Mouse (Mus musculus): ENCODE data around the gene Tlcd1.
"Not testable (repeated sequence)": the region's sequence is repeated elsewhere in the genome, so short reads cannot be mapped to it uniquely, and the experiment has no call there.

Tlcd1 gene

GRCm38 (mm10) chr11:78177903-78178858 lies 1.7 kb downstream of the Tlcd1 start:
- peak; percentile 93 for DNase-seq

GRCm38 (mm10) chr11:78178859-78179437 lies 2.4 kb downstream of the Tlcd1 start:
- peak; percentile 55 for DNase-seq

- no peak for DNase-seq
Observed at GRCm38 (mm10) chr11:78179438-78179999, 3.0 kb downstream of the Tlcd1 start.

GRCm38 (mm10) chr11:78180081-78180761 lies 3.7 kb downstream of the Tlcd1 start:
- no peak for DNase-seq

- DNase-seq, result no peak
Observed at GRCm38 (mm10) chr11:78181830-78182357, 5.4 kb downstream of the Tlcd1 start.

GRCm38 (mm10) chr11:78182450-78182849 lies 5.9 kb downstream of the Tlcd1 start:
- DNase-seq, result no peak

GRCm38 (mm10) chr11:78182961-78183844 lies 6.7 kb downstream of the Tlcd1 start, which contains the start of gene Rpl23a:
Gene Rpl23a, minus strand, starts transcription at chr11:78183584.
- DNase-seq, result peak; percentile 75

- no peak for DNase-seq
Observed at GRCm38 (mm10) chr11:78183884-78184514, 7.5 kb downstream of the Tlcd1 start.

- DNase-seq, result not testable (repeated sequence)
Observed at GRCm38 (mm10) chr11:78184702-78185101, 8.2 kb downstream of the Tlcd1 start.

- DNase-seq, result peak; percentile 43
Observed at GRCm38 (mm10) chr11:78188331-78189233, 12.1 kb downstream of the Tlcd1 start, which contains the start of gene Rab34. Gene Rab34, plus strand, starts transcription at chr11:78188430.

- DNase-seq, result no peak
Observed at GRCm38 (mm10) chr11:78189234-78190040, 12.9 kb downstream of the Tlcd1 start.

GRCm38 (mm10) chr11:78190041-78190440 lies 13.5 kb downstream of the Tlcd1 start:
- DNase-seq, result no peak

GRCm38 (mm10) chr11:78193113-78193512 lies 16.6 kb downstream of the Tlcd1 start, which contains the start of gene Proca1:
Gene Proca1, plus strand, starts transcription at chr11:78193392.
- no peak for DNase-seq

GRCm38 (mm10) chr11:78194411-78195100 lies 18.0 kb downstream of the Tlcd1 start:
- peak; percentile 80 for DNase-seq

- DNase-seq, result no peak
Observed at GRCm38 (mm10) chr11:78195101-78195863, 18.8 kb downstream of the Tlcd1 start.

- DNase-seq, result no peak
Observed at GRCm38 (mm10) chr11:78202372-78202771, 25.9 kb downstream of the Tlcd1 start.

- DNase-seq, result no peak
Observed at GRCm38 (mm10) chr11:78204287-78204686, 27.8 kb downstream of the Tlcd1 start.
